Mouse (Mus musculus): ENCODE data around the gene Olfr522.

Gene Olfr522

GRCm38 (mm10) chr7:140127911-140128310 lies 36.7 kb downstream of the Olfr522 start:
- Histone ChIP-seq H3K36me3 (ENCODE audit: insufficient read depth, low read length) (peaks cover 58% of the 10 kb centered on the region), H3K9me3 (ENCODE audit: low read length) (no peaks in the 10 kb centered on the region), H3K27me3 (ENCODE audit: insufficient read depth, low read length) (no peaks in the 10 kb centered on the region), H3K4me3 (replicated peaks; ENCODE audit: low read length) (no peak overlapping the region), H3K4me1 (replicated peaks; ENCODE audit: low read depth, low read length) (peaks cover 32% of the 10 kb centered on the region)
- TF ChIP-seq CTCF (conservative IDR thresholded peaks at IDR 0.05; ENCODE audit: low read length) (no peak), NANOG (IDR thresholded peaks at IDR 0.05; ENCODE audit: borderline replicate concordance, low read length) (no peak), POU5F1 (IDR thresholded peaks at IDR 0.05; ENCODE audit: borderline replicate concordance, low read length) (no peak)

- Histone ChIP-seq H3K36me3 (ENCODE audit: insufficient read depth, low read length) (peaks cover 48% of the 10 kb centered on the region), H3K4me3 (replicated peaks; ENCODE audit: low read length) (peak overlapping the region; percentile 61), H3K27me3 (ENCODE audit: insufficient read depth, low read length) (no peaks in the 10 kb centered on the region), H3K9me3 (ENCODE audit: low read length) (no peaks in the 10 kb centered on the region), H3K4me1 (replicated peaks; ENCODE audit: low read depth, low read length) (peaks cover 42% of the 10 kb centered on the region)
- TF ChIP-seq POU5F1 (IDR thresholded peaks at IDR 0.05; ENCODE audit: borderline replicate concordance, low read length), result no peak
- TF ChIP-seq CTCF (conservative IDR thresholded peaks at IDR 0.05; ENCODE audit: low read length), result no peak
- TF ChIP-seq NANOG (IDR thresholded peaks at IDR 0.05; ENCODE audit: borderline replicate concordance, low read length), result no peak
Observed at GRCm38 (mm10) chr7:140126934-140127333, 37.6 kb downstream of the Olfr522 start.

- H3K27me3 ChIP-seq (ENCODE audit: insufficient read depth, low read length), result no peaks in the 10 kb centered on the region
- peaks cover 45% of the 10 kb centered on the region for H3K4me1 ChIP-seq (replicated peaks; ENCODE audit: low read depth, low read length)
- H3K36me3 ChIP-seq (ENCODE audit: insufficient read depth, low read length), result peaks cover 41% of the 10 kb centered on the region
- peak overlapping the region; percentile 95 for H3K4me3 ChIP-seq (replicated peaks; ENCODE audit: low read length)
- no peak for TF ChIP-seq NANOG (IDR thresholded peaks at IDR 0.05; ENCODE audit: borderline replicate concordance, low read length)
- no peak for TF ChIP-seq CTCF (conservative IDR thresholded peaks at IDR 0.05; ENCODE audit: low read length)
- TF ChIP-seq POU5F1 (IDR thresholded peaks at IDR 0.05; ENCODE audit: borderline replicate concordance, low read length), result no peak
- H3K9me3 ChIP-seq (ENCODE audit: low read length), result no peaks in the 10 kb centered on the region
Observed at GRCm38 (mm10) chr7:140126022-140126350, 38.6 kb downstream of the Olfr522 start.

- Histone ChIP-seq H3K9me3 (ENCODE audit: low read length) (no peaks in the 10 kb centered on the region), H3K4me3 (replicated peaks; ENCODE audit: low read length) (peak overlapping the region; percentile 95), H3K4me1 (replicated peaks; ENCODE audit: low read depth, low read length) (peaks cover 48% of the 10 kb centered on the region), H3K36me3 (ENCODE audit: insufficient read depth, low read length) (peaks cover 36% of the 10 kb centered on the region), H3K27me3 (ENCODE audit: insufficient read depth, low read length) (no peaks in the 10 kb centered on the region)
- TF ChIP-seq NANOG (IDR thresholded peaks at IDR 0.05; ENCODE audit: borderline replicate concordance, low read length), result no peak
- no peak for TF ChIP-seq CTCF (conservative IDR thresholded peaks at IDR 0.05; ENCODE audit: low read length)
- TF ChIP-seq POU5F1 (IDR thresholded peaks at IDR 0.05; ENCODE audit: borderline replicate concordance, low read length), result no peak
Observed at GRCm38 (mm10) chr7:140125278-140126021, 39.1 kb downstream of the Olfr522 start.

DNA sequence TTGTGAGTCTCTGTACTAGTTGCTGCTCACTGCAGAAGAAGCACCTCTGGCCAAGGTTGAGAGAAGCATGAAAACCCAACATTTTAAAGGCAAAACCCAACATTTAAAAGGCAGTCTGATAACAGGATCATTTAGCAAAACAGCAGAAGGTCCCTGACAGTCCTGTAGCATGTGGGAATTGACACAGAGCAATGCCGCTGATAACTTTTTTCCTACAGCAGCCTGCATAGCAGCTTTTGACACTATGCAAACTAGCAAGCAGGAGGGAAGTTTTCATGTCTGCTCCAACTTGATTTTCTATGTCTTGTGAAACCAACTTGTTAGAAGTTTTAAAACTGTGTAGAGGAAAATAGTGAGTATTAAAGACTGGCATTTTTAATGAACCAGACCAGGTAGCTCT lies 40.2 kb downstream of the Olfr522 start:
- H3K4me1 ChIP-seq (replicated peaks; ENCODE audit: low read depth, low read length), result peaks cover 48% of the 10 kb centered on the region
- TF ChIP-seq CTCF (conservative IDR thresholded peaks at IDR 0.05; ENCODE audit: low read length), result no peak
- TF ChIP-seq NANOG (IDR thresholded peaks at IDR 0.05; ENCODE audit: borderline replicate concordance, low read length), result no peak
- no peak for TF ChIP-seq POU5F1 (IDR thresholded peaks at IDR 0.05; ENCODE audit: borderline replicate concordance, low read length)
- H3K27me3 ChIP-seq (ENCODE audit: insufficient read depth, low read length), result no peaks in the 10 kb centered on the region
- H3K9me3 ChIP-seq (ENCODE audit: low read length), result no peaks in the 10 kb centered on the region
- H3K36me3 ChIP-seq (ENCODE audit: insufficient read depth, low read length), result peaks cover 25% of the 10 kb centered on the region
- H3K4me3 ChIP-seq (replicated peaks; ENCODE audit: low read length), result no peak overlapping the region

- no peaks in the 10 kb centered on the region for H3K27me3 ChIP-seq (ENCODE audit: insufficient read depth, low read length)
- H3K9me3 ChIP-seq (ENCODE audit: low read length), result no peaks in the 10 kb centered on the region
- H3K4me3 ChIP-seq (replicated peaks; ENCODE audit: low read length), result no peak overlapping the region
- peaks cover 9% of the 10 kb centered on the region for H3K36me3 ChIP-seq (ENCODE audit: insufficient read depth, low read length)
- TF ChIP-seq NANOG (IDR thresholded peaks at IDR 0.05; ENCODE audit: borderline replicate concordance, low read length), result no peak
- TF ChIP-seq POU5F1 (IDR thresholded peaks at IDR 0.05; ENCODE audit: borderline replicate concordance, low read length), result no peak
- no peak for TF ChIP-seq CTCF (conservative IDR thresholded peaks at IDR 0.05; ENCODE audit: low read length)
- H3K4me1 ChIP-seq (replicated peaks; ENCODE audit: low read depth, low read length), result peaks cover 48% of the 10 kb centered on the region
Observed at GRCm38 (mm10) chr7:140122765-140123164, 41.8 kb downstream of the Olfr522 start.

DNA sequence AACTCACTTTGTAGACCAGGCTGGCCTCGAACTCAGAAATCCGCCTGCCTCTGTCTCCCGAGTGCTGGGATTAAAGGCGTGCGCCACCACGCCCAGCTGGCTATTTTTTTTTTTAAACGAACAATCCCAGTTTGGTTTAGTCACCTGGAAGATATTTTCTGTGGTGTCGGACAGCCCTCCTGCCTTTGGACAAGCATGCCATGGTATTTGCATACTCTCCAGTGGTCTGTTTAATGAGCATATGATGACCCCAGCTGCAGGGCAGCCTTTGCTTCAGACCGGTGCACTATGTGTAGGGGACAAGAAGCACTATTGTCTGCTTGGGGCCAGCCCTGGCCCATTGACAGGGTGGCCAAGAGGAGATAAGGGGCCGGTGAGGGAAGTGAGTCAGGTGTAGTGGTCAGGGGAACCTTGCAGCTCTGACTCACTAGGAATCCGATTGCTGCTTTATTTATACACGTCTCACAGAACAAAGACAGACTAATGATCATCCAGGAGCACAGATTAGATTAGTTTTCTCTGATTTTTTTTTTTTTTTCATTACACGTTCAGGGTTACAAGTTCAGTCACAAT lies 43.1 kb downstream of the Olfr522 start:
- Histone ChIP-seq H3K9me3 (ENCODE audit: low read length) (no peaks in the 10 kb centered on the region), H3K4me3 (replicated peaks; ENCODE audit: low read length) (no peak overlapping the region), H3K4me1 (replicated peaks; ENCODE audit: low read depth, low read length) (peaks cover 46% of the 10 kb centered on the region), H3K36me3 (ENCODE audit: insufficient read depth, low read length) (no peaks in the 10 kb centered on the region), H3K27me3 (ENCODE audit: insufficient read depth, low read length) (no peaks in the 10 kb centered on the region)
- no peak for TF ChIP-seq NANOG (IDR thresholded peaks at IDR 0.05; ENCODE audit: borderline replicate concordance, low read length)
- no peak for TF ChIP-seq POU5F1 (IDR thresholded peaks at IDR 0.05; ENCODE audit: borderline replicate concordance, low read length)
- no peak for TF ChIP-seq CTCF (conservative IDR thresholded peaks at IDR 0.05; ENCODE audit: low read length)

DNA sequence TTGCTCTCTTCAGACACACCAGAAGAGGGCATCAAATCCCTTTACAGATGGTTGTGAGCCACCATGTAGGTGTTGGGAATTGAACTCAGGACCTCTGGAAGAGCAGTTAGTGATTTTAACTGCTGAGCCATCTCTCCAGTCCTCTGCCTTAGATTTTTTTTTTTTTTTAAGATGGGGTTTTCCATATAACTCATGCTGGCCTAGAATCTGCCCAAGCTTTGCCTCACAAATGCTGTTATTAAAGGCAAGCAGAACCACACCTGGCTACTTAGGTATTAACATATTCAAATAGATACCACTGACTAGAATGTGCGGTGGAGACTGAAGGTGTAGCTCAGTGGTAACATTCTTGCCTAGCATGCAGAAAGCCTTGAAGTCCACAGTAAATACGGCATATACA lies 44.1 kb downstream of the Olfr522 start:
- H3K9me3 ChIP-seq (ENCODE audit: low read length), result no peaks in the 10 kb centered on the region

More for the DNA sequence above, 44.1 kb downstream of the Olfr522 start:
- Histone ChIP-seq H3K4me3 (replicated peaks; ENCODE audit: low read length) (no peak overlapping the region), H3K4me1 (replicated peaks; ENCODE audit: low read depth, low read length) (peaks cover 47% of the 10 kb centered on the region), H3K36me3 (ENCODE audit: insufficient read depth, low read length) (no peaks in the 10 kb centered on the region), H3K27me3 (ENCODE audit: insufficient read depth, low read length) (no peaks in the 10 kb centered on the region)
- TF ChIP-seq NANOG (IDR thresholded peaks at IDR 0.05; ENCODE audit: borderline replicate concordance, low read length), result no peak

Measured in E14TG2a.4 (cell line).